Mouse (Mus musculus) lung, postnatal 0 days (tissue): ENCODE measurements at regions not wholly inside any gene's neighbourhood (a gene's known extent, or its start where the extent isn't known, plus 50 kb on each side); places are given as distances from the start of the nearest gene placed in this dataset.

Experiments used
- CTCF ChIP-seq: IDR thresholded peaks from 2 replicates; pipeline ENCODE4 v1.5.1; 2016; ENCODE audit warnings: antibody characterized with exemption, mild to moderate bottlenecking
- EP300 ChIP-seq: IDR thresholded peaks from 2 replicates; pipeline ENCODE4 v1.6.1; 2016; ENCODE audit warnings: antibody characterized with exemption, mild to moderate bottlenecking, control low read depth

DNA sequence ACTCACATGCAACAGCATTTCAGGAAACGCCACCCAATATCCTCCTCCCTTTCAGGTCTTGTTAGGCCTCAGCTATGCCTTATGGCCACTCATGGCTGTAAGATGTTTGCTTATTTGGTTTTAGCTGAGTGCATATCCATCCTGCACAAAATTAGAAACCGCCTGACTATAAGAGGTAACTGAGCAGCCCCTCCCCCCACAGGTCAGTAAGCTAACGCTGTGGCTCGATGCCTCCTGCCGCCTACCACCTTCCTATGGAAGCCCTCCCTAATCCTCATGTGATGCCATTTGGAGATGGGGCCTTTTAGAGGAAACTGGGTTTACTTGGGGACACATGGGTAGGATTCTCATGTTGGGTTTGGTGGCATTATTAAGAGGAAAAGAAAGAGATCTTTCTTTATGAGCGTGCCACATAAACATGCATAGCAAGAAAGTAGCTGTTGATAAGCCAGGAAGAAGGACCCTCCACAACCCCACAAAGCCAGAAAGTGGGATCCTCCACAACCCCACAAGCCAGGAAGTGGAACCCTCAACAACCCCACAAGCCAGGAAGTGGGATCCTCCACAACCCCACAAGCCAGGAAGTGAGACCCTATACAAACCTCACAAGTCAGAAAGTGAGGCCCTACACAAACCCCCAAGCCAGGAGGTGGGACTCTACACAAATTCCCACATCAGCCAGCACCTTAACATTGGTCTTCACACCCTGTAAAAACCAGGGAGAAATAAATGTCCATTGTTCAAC is 134.5 kb downstream of the Tmem17 start:
- TF ChIP-seq EP300 (no peak), CTCF (no peak)
